Mouse (Mus musculus) testis, adult 2 months (tissue): ENCODE data around the gene Fance. TPM values are rescaled to one million over a fixed set of nuclear protein-coding genes. Genes with fewer than 3 reads are reported as not detected.
A peak's percentile ranks its signal among the peaks of the same experiment; 100 is the strongest.

Experiments
- H3K27ac ChIP-seq: fragments of 200-500 bp; 2 replicates; pipeline ENCODE4 v1.5.1; 2012; ENCODE audit warnings: low read depth, low read length; ENCODE audit not compliant: control insufficient read depth, insufficient read depth
- H3K27me3 ChIP-seq: fragments of 200-500 bp; 2 replicates; pipeline ENCODE4 v1.6.1; 2012; ENCODE audit warnings: mild to moderate bottlenecking, low read length, moderate library complexity; ENCODE audit not compliant: control insufficient read depth, insufficient read depth
- H3K36me3 ChIP-seq: fragments of 200-500 bp; 2 replicates; pipeline ENCODE4 v1.6.1; 2012; ENCODE audit warnings: mild to moderate bottlenecking, low read length; ENCODE audit not compliant: control insufficient read depth, insufficient read depth
- H3K4me1 ChIP-seq: fragments of 200-500 bp; 2 replicates; pipeline ENCODE4 v1.6.1; 2012; ENCODE audit warnings: low read length; ENCODE audit not compliant: control insufficient read depth, insufficient read depth
- H3K4me3 ChIP-seq: fragments of 200-500 bp; 2 replicates; pipeline ENCODE4 v1.5.1; 2012; ENCODE audit warnings: low read depth, mild to moderate bottlenecking, low read length, moderate library complexity, mixed read lengths; ENCODE audit not compliant: control insufficient read depth
- CTCF ChIP-seq: fragments of 200-500 bp; IDR thresholded peaks from 2 replicates; pipeline ENCODE4 v1.5.1; 2012; ENCODE audit warnings: low read depth, mild to moderate bottlenecking, inconsistent platforms, low read length, moderate library complexity; ENCODE audit not compliant: control insufficient read depth, insufficient read depth, insufficient replicate concordance
- POLR2A ChIP-seq: fragments of 200-500 bp; IDR thresholded peaks from 2 replicates; pipeline ENCODE4 v1.6.1; 2012; ENCODE audit warnings: low read depth, mild to moderate bottlenecking, inconsistent platforms, low read length, moderate library complexity; ENCODE audit not compliant: control insufficient read depth
- polyA plus RNA-seq: library from polyadenylated mRNA; depleted of rRNA; stranded (reverse); fragments of >200 nt; gene quantifications from 2 replicates; pipeline ENCODE4 v1.2.3, GENCODE M21; 2012

Gene Fance
- polyA plus RNA-seq, 1 experiment: 4.3 TPM

GRCm38 (mm10) chr17:28308297-28309195, 4.8 kb upstream of the Fance start:
- no peak overlapping the region for H3K27ac ChIP-seq
- H3K27me3 ChIP-seq: no peaks in the 10 kb centered on the region
- no peak overlapping the region for H3K4me3 ChIP-seq
- H3K4me1 ChIP-seq: peaks cover 2% of the 10 kb centered on the region
- H3K36me3 ChIP-seq: no peaks in the 10 kb centered on the region
- peak; percentile 82 for TF ChIP-seq CTCF
- no peak for TF ChIP-seq POLR2A

DNA sequence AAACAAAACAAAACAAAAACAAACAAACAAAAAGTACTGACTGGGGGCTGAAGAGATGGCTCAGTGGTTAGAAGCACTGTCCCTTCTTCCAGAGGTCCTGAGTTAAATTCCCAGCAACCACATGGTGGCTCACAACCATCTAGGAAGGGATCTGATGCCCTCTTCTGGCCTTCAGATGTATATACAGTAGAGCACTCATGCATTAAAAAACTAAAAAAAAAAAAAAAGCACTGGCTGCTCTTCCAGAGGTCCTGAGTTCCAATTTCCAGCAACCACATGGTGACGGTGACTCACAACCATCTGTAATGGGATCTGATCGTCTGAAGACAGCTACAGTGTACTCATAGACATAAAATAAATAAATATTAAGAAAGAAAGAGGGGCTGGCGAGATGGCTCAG, 2.5 kb upstream of the Fance start:
- Histone ChIP-seq H3K4me1 (peaks cover 8% of the 10 kb centered on the region), H3K36me3 (no peaks in the 10 kb centered on the region), H3K27me3 (no peaks in the 10 kb centered on the region), H3K27ac (no peak overlapping the region), H3K4me3 (no peak overlapping the region)
- TF ChIP-seq POLR2A: no peak
- TF ChIP-seq CTCF: no peak

GRCm38 (mm10) chr17:28311366-28312132, 1.8 kb upstream of the Fance start:
- Histone ChIP-seq H3K27ac (no peak overlapping the region), H3K27me3 (no peaks in the 10 kb centered on the region), H3K4me3 (no peak overlapping the region), H3K4me1 (peaks cover 8% of the 10 kb centered on the region), H3K36me3 (no peaks in the 10 kb centered on the region)
- TF ChIP-seq CTCF (no peak), POLR2A (no peak)

GRCm38 (mm10) chr17:28312232-28313211, 797 bp upstream of the Fance start:
- H3K4me3 ChIP-seq: peak overlapping the region; percentile 59
- no peaks in the 10 kb centered on the region for H3K27me3 ChIP-seq
- H3K4me1 ChIP-seq: peaks cover 8% of the 10 kb centered on the region
- TF ChIP-seq CTCF (no peak), POLR2A (no peak)
- H3K36me3 ChIP-seq: no peaks in the 10 kb centered on the region
- no peak overlapping the region for H3K27ac ChIP-seq

DNA sequence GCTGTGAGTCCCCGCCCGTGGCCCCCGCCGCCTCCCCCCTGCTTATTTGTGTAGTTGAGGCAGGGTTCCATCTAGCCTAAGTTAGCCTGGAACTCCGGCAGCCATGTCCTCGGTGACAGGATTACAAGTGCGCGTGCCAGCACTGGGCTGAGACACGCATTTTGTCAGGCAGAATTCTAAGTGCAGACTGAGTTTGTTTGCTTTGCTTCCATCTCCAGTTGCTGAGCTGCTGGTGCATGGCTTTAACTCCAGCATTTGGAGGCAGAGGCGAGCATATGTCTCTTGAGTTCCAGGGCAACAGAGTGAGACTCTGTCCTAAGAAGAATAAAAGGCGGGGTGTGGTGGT, 534 bp downstream of the Fance start:
- TF ChIP-seq CTCF (no peak), POLR2A (no peak)
- H3K27ac ChIP-seq: no peak overlapping the region
- H3K27me3 ChIP-seq: no peaks in the 10 kb centered on the region
- peaks cover 6% of the 10 kb centered on the region for H3K4me1 ChIP-seq
- H3K36me3 ChIP-seq: no peaks in the 10 kb centered on the region
- H3K4me3 ChIP-seq: peak overlapping the region; percentile 82

DNA sequence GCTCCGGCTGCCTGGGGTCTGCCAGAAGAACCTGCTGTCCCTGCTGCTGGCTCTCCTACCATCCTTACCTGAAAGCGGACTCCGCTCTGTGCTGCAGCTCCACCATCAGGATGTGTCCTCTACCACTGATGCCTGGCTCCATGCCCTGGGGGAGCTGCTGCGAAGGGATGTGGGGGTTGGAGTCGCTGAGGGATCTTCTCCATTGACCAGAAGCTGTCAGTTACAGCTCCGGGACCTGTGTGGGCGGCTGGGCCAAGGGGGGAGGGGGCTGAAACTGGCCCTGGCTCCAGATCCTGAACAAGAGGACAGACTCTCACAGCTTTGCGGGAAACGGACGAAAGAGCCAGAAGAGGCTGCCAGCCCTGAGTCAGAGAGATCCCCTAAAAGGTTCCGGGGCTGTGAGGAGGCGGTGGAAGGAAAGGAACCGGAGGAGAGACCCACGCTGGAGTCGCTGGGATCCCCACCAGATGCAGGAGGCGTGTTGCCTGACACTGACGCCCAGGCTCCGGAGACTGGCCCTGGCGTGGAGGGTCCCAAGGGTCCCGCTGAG, 2.4 kb downstream of the Fance start:
- H3K27me3 ChIP-seq: no peaks in the 10 kb centered on the region
- no peaks in the 10 kb centered on the region for H3K36me3 ChIP-seq
- TF ChIP-seq POLR2A (no peak), CTCF (no peak)
- peaks cover 6% of the 10 kb centered on the region for H3K4me1 ChIP-seq
- no peak overlapping the region for H3K4me3 ChIP-seq
- H3K27ac ChIP-seq: no peak overlapping the region
